ENCODE assay signal across 25 mouse cellular contexts in genomic region chr17:81901999-81902665, GRCm38 (mm10).
DNase-seq lines count a peak whose midpoint lies in the region; ATAC-seq and TF ChIP-seq lines count a peak whose summit lies in the region.
"Had no signal": no experiment of that assay in that cellular context is flagged by ENCODE, and none has a peak within 500 bp of the region (broad histone marks: within the 10 kb centered on the region; RNA-seq: fewer than 3 reads in every experiment).

No protein-coding gene starts in this region.

- TF ChIP-seq POLR2A in kidney, adult 2 months (IDR thresholded peaks at IDR 0.05; ENCODE audit: low read depth, low read length), result no peak

- no peak for TF ChIP-seq CTCF in kidney, adult 2 months (conservative IDR thresholded peaks at IDR 0.05; ENCODE audit: insufficient read depth, insufficient read length, low read depth, low read length)

- no peaks in the 10 kb centered on the region for H3K27me3 ChIP-seq in kidney, adult 2 months (replicated peaks; ENCODE audit: control insufficient read depth, insufficient read depth, low read length)
- H3K27me3 ChIP-seq: forebrain, embryonic 13.5 days; heart, embryonic 15.5 days; limb, embryonic 12.5 days; lung, embryonic 15.5 days; midbrain, embryonic 12.5 days; neural tube, embryonic 12.5 days had no signal

- no peak overlapping the region for H3K4me3 ChIP-seq in kidney, adult 2 months (ENCODE audit: insufficient read depth, low read depth, low read length)
- H3K4me3 ChIP-seq: forebrain, embryonic 13.5 days; heart, embryonic 15.5 days; hindbrain, embryonic 10.5 days; limb, embryonic 12.5 days; lung, embryonic 15.5 days; midbrain, embryonic 12.5 days; neural tube, embryonic 12.5 days had no signal

- peak; percentile 3 for DNase-seq in kidney, adult 2 months
- no peak for DNase-seq in kidney, postnatal 14 days
- DNase-seq in adipocyte (ENCODE audit: low spot score), result peak; percentile 87
- no peak for DNase-seq in right cerebral cortex, postnatal 25 days
- DNase-seq in ovary, postnatal 14 days (ENCODE audit: low spot score), result no peak
- DNase-seq: adrenal gland, postnatal 25 days; cerebellum, adult 11-12 months; cerebellum, postnatal 25 days; gastrocnemius, postnatal 14 days; kidney, adult 18-20 months; lung, postnatal 4 days; right cerebral cortex, postnatal 14 days had no signal

- no peaks in the 10 kb centered on the region for H3K36me3 ChIP-seq in kidney, adult 2 months (ENCODE audit: control insufficient read depth, insufficient read depth, low read length)
- H3K36me3 ChIP-seq: G1E; heart, embryonic 15.5 days; hindbrain, embryonic 10.5 days; limb, embryonic 12.5 days; lung, embryonic 15.5 days; midbrain, embryonic 12.5 days; neural tube, embryonic 12.5 days had no signal

- peak; percentile 50; the same call in 1 of the 2 replicates for ATAC-seq in granulocyte monocyte progenitor cell, adult 5-6 weeks (replicated peaks; ENCODE audit: poor library complexity, severe bottlenecking)
- no peak for ATAC-seq in frontal cortex, adult (ENCODE audit: low TSS enrichment)
- ATAC-seq: CD4-positive, CD25-positive, alpha-beta regulatory T cell, adult 4 months; forebrain, embryonic 13.5 days had no signal

- H3K4me1 ChIP-seq in kidney, adult 2 months (ENCODE audit: control insufficient read depth, insufficient read depth, low read length), result no peaks in the 10 kb centered on the region
- H3K4me1 ChIP-seq: forebrain, embryonic 13.5 days; heart, embryonic 15.5 days; hindbrain, embryonic 10.5 days; limb, embryonic 12.5 days; lung, embryonic 15.5 days; midbrain, embryonic 12.5 days; neural tube, embryonic 12.5 days had no signal

- WGBS in kidney, adult 2 months, result 57% methylated on average over 4 of the region's 4 CpGs

- no peak overlapping the region for H3K27ac ChIP-seq in kidney, adult 2 months (ENCODE audit: insufficient read depth, low read depth, low read length)
- H3K27ac ChIP-seq: forebrain, embryonic 13.5 days; heart, embryonic 15.5 days; hindbrain, embryonic 10.5 days; limb, embryonic 12.5 days; liver, embryonic 14.5 days; lung, embryonic 15.5 days; midbrain, embryonic 12.5 days; neural tube, embryonic 12.5 days; stomach, postnatal 0 days had no signal

Comparison
In these comparisons a context has a peak if more than half of its experiments do, and no peak if none do; other contexts are left out.
1. DNase-seq: peak in kidney, adult 2 months (single experiment) and adipocyte (single experiment); none in kidney, postnatal 14 days (single experiment), right cerebral cortex, postnatal 25 days (single experiment) and ovary, postnatal 14 days (single experiment).